Mouse (Mus musculus): Measurements from ENCODE around the gene Inpp1. TPM values are rescaled to one million over a fixed set of nuclear protein-coding genes. Genes with fewer than 3 reads are reported as not detected.

The Inpp1 gene
- polyA plus RNA-seq, 1 experiment from 2014 or later: 16.0 TPM

DNA sequence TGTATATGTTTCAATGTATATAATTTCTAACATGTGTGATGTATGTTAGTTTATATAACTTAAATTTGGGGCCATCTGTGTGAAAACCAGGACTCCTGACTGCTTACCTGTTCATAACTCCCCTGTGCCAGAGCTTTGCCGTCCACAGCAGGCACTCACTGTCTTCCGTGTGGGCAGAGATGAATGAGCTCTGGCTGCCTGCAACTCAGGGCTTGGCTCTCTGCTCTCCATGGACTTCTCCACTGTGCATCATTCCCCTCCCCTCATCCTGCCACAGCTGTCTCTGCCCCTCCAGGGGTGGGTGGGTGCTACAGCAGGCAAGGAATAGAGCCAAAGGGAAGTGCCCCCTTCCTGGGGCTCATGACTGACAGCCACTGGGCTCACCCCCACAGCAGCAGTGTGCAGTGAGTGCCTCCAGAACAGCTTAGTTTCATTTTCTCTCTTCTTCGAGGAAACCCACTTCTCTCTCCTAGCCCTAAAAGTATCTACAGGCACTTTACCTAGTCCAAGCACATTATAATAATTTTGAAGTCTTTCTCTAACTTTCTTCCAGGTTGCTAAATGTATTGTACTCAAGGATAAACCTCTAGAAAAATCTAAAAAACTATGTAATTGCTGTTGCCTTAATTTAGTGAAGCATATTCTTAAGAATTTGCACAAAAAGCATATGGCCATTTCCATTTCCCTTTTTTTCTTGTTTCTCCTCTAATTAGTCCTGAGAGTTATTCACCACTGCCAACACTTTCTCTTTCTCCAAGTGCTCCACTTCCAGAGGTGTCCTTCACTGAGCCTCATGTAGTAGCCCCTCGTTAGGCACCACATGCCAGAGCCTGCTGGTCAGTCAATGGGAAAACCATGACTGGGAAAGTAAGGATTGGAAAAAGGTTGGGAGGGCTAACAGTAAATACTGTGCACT is 53.3 kb downstream of the Inpp1 start:
- WGBS: 60% methylated on average over 4 of the region's 4 CpGs
- no peak overlapping the region for H3K9ac ChIP-seq (ENCODE audit: low read length)

DNA sequence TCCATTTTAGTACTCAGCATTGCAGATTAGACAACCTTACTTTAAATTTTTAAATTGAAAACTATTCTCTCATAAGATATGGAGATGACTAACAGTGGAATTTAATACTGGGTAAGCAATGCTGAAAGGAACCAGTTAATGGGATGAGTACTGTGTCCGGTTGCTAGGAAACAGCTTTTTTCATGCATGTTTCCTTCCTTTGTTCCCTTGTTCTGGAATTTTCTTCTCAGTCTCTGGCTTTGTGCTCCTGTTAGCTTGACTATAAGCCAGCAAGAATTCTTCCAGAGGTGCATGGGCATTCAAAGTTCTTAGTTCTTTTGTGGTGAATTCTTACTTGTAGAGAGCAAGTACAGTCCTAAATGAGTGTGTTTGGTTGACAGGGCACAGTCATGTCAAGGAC is 59.3 kb downstream of the Inpp1 start:
- no peaks in the 10 kb centered on the region for H3K9me3 ChIP-seq (ENCODE audit: control insufficient read depth, low read length)
- no peaks in the 10 kb centered on the region for H3K4me1 ChIP-seq (ENCODE audit: control insufficient read depth, insufficient read depth, low read length)
- H3K27me3 ChIP-seq (ENCODE audit: control insufficient read depth, insufficient read depth, low read length): no peaks in the 10 kb centered on the region
- no peaks in the 10 kb centered on the region for H3K36me3 ChIP-seq (ENCODE audit: control insufficient read depth, insufficient read depth, low read length)
- H3K4me3 ChIP-seq (ENCODE audit: low read depth, low read length): no peak overlapping the region
- WGBS: 91% methylated on average over 1 of the region's 1 CpGs
- H3K4me2 ChIP-seq (ENCODE audit: low read depth, severe bottlenecking): no peak overlapping the region
- DNase-seq (ENCODE audit: low spot score) (no peak), ATAC-seq (ENCODE audit: insufficient number of reproducible peaks, low FRiP score, low TSS enrichment, low read depth) (no peak)
- no peak overlapping the region for H3K9ac ChIP-seq (ENCODE audit: low read length)
- H3K27ac ChIP-seq (replicated peaks; ENCODE audit: low read depth, low read length): no peak overlapping the region

More for the DNA sequence above, 53.3 kb downstream of the Inpp1 start:
- Histone ChIP-seq H3K9me3 (ENCODE audit: control insufficient read depth, low read length) (no peaks in the 10 kb centered on the region), H3K4me2 (ENCODE audit: low read depth, severe bottlenecking) (no peak overlapping the region), H3K27me3 (ENCODE audit: control insufficient read depth, insufficient read depth, low read length) (no peaks in the 10 kb centered on the region), H3K4me3 (ENCODE audit: low read depth, low read length) (no peak overlapping the region), H3K36me3 (ENCODE audit: control insufficient read depth, insufficient read depth, low read length) (no peaks in the 10 kb centered on the region), H3K4me1 (ENCODE audit: control insufficient read depth, insufficient read depth, low read length) (no peaks in the 10 kb centered on the region), H3K27ac (replicated peaks; ENCODE audit: low read depth, low read length) (no peak overlapping the region)
- ATAC-seq (ENCODE audit: insufficient number of reproducible peaks, low FRiP score, low TSS enrichment, low read depth) (no peak), DNase-seq (ENCODE audit: low spot score) (no peak)

DNA sequence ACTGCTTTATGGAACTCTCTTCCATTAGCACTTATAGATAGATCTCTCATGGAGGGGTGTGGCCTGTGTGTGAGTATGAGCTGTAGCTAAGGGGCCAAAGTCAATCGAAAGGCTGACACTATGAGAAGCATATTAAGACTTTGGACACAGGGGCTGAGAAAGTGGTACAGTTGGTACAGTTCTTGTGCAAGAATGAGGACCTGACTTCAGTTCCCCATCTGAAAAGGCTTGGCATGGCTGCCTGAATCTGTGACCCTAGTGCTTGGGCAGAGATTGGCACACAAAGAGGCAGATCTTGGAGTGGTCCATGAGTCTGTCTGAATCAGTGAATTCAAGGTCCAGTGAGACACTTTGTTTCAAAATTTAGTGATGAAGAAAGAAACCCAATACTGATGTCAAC is 63.2 kb downstream of the Inpp1 start:
- H3K4me1 ChIP-seq (ENCODE audit: control insufficient read depth, insufficient read depth, low read length): no peaks in the 10 kb centered on the region
- ATAC-seq (ENCODE audit: insufficient number of reproducible peaks, low FRiP score, low TSS enrichment, low read depth) (no peak), DNase-seq (ENCODE audit: low spot score) (no peak)
- no peaks in the 10 kb centered on the region for H3K36me3 ChIP-seq (ENCODE audit: control insufficient read depth, insufficient read depth, low read length)
- H3K27me3 ChIP-seq (ENCODE audit: control insufficient read depth, insufficient read depth, low read length): no peaks in the 10 kb centered on the region
- H3K9me3 ChIP-seq (ENCODE audit: control insufficient read depth, low read length): no peaks in the 10 kb centered on the region
- H3K9ac ChIP-seq (ENCODE audit: low read length): no peak overlapping the region
- H3K4me3 ChIP-seq (ENCODE audit: low read depth, low read length): no peak overlapping the region
- H3K27ac ChIP-seq (replicated peaks; ENCODE audit: low read depth, low read length): no peak overlapping the region
- WGBS: 96% methylated on average over 1 of the region's 1 CpGs
- no peak overlapping the region for H3K4me2 ChIP-seq (ENCODE audit: low read depth, severe bottlenecking)

DNA sequence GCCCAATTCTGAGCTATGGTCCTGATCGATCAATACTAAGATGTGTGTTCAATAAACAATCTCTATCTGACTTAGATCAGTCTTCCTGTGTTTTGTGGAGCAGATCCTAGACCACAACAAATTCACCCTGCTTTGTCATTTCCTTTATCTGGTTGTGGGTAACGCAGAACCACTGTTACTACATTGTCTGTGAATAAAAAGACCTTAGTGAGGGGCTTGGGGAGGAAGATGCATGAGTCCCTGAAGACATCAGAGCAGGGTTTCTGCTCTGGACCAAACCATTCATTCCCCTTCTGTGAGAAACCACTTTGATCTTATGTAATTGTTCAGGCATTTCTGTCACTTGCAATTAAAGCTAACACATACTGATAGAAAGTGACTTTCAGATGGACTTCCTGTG is 63.7 kb downstream of the Inpp1 start:
- ATAC-seq (ENCODE audit: insufficient number of reproducible peaks, low FRiP score, low TSS enrichment, low read depth) (no peak), DNase-seq (ENCODE audit: low spot score) (no peak)
- Histone ChIP-seq H3K4me2 (ENCODE audit: low read depth, severe bottlenecking) (no peak overlapping the region), H3K4me3 (ENCODE audit: low read depth, low read length) (no peak overlapping the region), H3K9ac (ENCODE audit: low read length) (no peak overlapping the region), H3K9me3 (ENCODE audit: control insufficient read depth, low read length) (no peaks in the 10 kb centered on the region), H3K36me3 (ENCODE audit: control insufficient read depth, insufficient read depth, low read length) (no peaks in the 10 kb centered on the region), H3K27me3 (ENCODE audit: control insufficient read depth, insufficient read depth, low read length) (no peaks in the 10 kb centered on the region), H3K27ac (replicated peaks; ENCODE audit: low read depth, low read length) (no peak overlapping the region), H3K4me1 (ENCODE audit: control insufficient read depth, insufficient read depth, low read length) (no peaks in the 10 kb centered on the region)
- WGBS: 92% methylated on average over 2 of the region's 2 CpGs

DNA sequence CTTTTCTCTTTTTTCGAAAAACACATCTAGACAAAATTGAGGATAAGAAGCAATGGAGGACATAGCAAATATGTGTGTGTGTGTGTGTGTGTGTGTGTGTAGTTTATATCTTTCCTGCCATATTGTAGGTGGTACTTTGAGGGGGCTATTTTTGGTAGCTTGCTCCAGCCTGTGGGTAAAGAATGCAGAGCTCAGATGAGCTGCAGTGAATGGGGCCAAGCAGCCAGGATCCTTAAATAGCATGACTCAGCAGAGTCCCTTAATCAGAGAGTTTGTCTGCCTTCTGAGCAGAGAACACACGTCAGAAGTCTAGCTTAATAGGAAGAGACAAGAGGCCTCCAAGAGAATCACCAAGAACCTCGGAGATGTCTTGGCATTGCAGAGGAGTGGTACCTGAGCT is 64.8 kb downstream of the Inpp1 start:
- no peak for DNase-seq (ENCODE audit: low spot score)
- Histone ChIP-seq H3K9me3 (ENCODE audit: control insufficient read depth, low read length) (no peaks in the 10 kb centered on the region), H3K4me2 (ENCODE audit: low read depth, severe bottlenecking) (no peak overlapping the region), H3K4me3 (ENCODE audit: low read depth, low read length) (no peak overlapping the region), H3K27ac (replicated peaks; ENCODE audit: low read depth, low read length) (no peak overlapping the region), H3K27me3 (ENCODE audit: control insufficient read depth, insufficient read depth, low read length) (no peaks in the 10 kb centered on the region), H3K9ac (ENCODE audit: low read length) (no peak overlapping the region), H3K4me1 (ENCODE audit: control insufficient read depth, insufficient read depth, low read length) (no peaks in the 10 kb centered on the region), H3K36me3 (ENCODE audit: control insufficient read depth, insufficient read depth, low read length) (no peaks in the 10 kb centered on the region)
- WGBS: 78% methylated on average over 3 of the region's 3 CpGs
- ATAC-seq (ENCODE audit: insufficient number of reproducible peaks, low FRiP score, low TSS enrichment, low read depth): no peak

DNA sequence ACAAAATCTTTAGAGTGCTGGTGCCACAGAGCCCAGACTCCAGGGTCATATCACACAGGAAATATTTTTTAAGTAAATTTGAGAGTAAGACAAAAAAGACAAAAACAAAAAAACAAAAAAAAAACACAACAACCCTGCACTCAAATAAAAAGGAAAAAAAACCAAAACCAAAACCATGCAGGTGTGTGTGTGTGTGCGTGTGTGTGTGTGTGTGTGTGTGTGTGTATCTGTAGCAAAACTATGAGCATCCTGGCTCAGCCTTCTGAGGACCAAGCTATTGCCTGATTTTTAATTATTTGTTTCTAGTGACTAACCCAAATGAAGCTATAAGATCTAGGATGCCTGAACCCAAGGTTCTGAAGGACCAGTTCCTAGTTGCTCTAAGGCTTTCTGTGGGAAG is 65.9 kb downstream of the Inpp1 start:
- Histone ChIP-seq H3K4me3 (ENCODE audit: low read depth, low read length) (no peak overlapping the region), H3K27me3 (ENCODE audit: control insufficient read depth, insufficient read depth, low read length) (no peaks in the 10 kb centered on the region), H3K36me3 (ENCODE audit: control insufficient read depth, insufficient read depth, low read length) (no peaks in the 10 kb centered on the region), H3K27ac (replicated peaks; ENCODE audit: low read depth, low read length) (no peak overlapping the region), H3K4me2 (ENCODE audit: low read depth, severe bottlenecking) (no peak overlapping the region), H3K9me3 (ENCODE audit: control insufficient read depth, low read length) (no peaks in the 10 kb centered on the region), H3K9ac (ENCODE audit: low read length) (no peak overlapping the region), H3K4me1 (ENCODE audit: control insufficient read depth, insufficient read depth, low read length) (no peaks in the 10 kb centered on the region)
- DNase-seq (ENCODE audit: low spot score) (no peak), ATAC-seq (ENCODE audit: insufficient number of reproducible peaks, low FRiP score, low TSS enrichment, low read depth) (no peak)
- 84% methylated on average over 1 of the region's 1 CpGs for WGBS

DNA sequence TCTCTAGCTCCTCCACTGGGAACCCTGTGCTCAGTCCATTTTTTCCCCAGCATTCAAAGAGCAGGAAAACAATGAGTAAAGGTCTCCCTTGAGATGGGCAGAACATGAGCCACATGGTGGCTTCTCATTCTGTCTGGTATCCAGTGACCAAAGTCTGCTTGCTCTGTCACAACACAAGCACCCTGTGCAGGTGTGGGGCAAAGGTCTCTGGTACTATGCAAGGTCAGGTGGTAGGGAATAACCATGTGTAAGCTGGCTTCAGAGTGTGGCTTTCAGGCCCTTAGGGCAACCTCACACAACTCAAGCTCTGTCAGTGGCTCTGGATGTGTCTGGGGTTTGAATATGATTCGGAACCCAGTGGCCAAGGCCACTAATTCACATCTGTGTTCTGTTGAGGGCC is 67.5 kb downstream of the Inpp1 start:
- no peak overlapping the region for H3K27ac ChIP-seq (replicated peaks; ENCODE audit: low read depth, low read length)
- 92% methylated on average over 1 of the region's 1 CpGs for WGBS
- no peak for ATAC-seq (ENCODE audit: insufficient number of reproducible peaks, low FRiP score, low TSS enrichment, low read depth)
- H3K4me2 ChIP-seq (ENCODE audit: low read depth, severe bottlenecking): no peak overlapping the region
- no peak for DNase-seq (ENCODE audit: low spot score)
- H3K9ac ChIP-seq (ENCODE audit: low read length): no peak overlapping the region
- no peaks in the 10 kb centered on the region for H3K4me1 ChIP-seq (ENCODE audit: control insufficient read depth, insufficient read depth, low read length)
- H3K36me3 ChIP-seq (ENCODE audit: control insufficient read depth, insufficient read depth, low read length): no peaks in the 10 kb centered on the region
- H3K27me3 ChIP-seq (ENCODE audit: control insufficient read depth, insufficient read depth, low read length): no peaks in the 10 kb centered on the region
- H3K4me3 ChIP-seq (ENCODE audit: low read depth, low read length): no peak overlapping the region
- H3K9me3 ChIP-seq (ENCODE audit: control insufficient read depth, low read length): no peaks in the 10 kb centered on the region

DNA sequence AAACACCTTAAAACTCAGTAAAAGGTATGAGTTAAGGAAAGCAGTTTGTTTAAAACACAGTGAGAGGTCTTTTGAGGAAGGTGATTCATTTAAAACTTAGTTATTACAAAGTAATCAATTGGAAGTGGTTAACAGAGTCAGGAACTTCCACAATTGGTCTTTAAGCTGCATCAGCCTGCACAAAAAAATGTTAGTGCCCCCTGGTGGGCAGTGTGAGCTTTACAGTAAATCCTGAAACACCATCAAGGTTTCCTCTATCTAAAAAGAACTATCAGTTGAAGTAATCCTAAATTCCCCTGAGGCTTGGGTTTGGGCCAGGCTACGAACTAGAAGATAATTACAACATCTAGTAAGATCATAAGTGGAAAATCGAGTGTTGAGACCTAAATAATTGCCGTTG is 69.2 kb downstream of the Inpp1 start:
- no peaks in the 10 kb centered on the region for H3K4me1 ChIP-seq (ENCODE audit: control insufficient read depth, insufficient read depth, low read length)
- no peaks in the 10 kb centered on the region for H3K9me3 ChIP-seq (ENCODE audit: control insufficient read depth, low read length)
- no peak overlapping the region for H3K9ac ChIP-seq (ENCODE audit: low read length)
- H3K27me3 ChIP-seq (ENCODE audit: control insufficient read depth, insufficient read depth, low read length): no peaks in the 10 kb centered on the region
- H3K4me2 ChIP-seq (ENCODE audit: low read depth, severe bottlenecking): no peak overlapping the region
- 24% methylated on average over 3 of the region's 3 CpGs for WGBS
- H3K36me3 ChIP-seq (ENCODE audit: control insufficient read depth, insufficient read depth, low read length): no peaks in the 10 kb centered on the region
- ATAC-seq (ENCODE audit: insufficient number of reproducible peaks, low FRiP score, low TSS enrichment, low read depth) (no peak), DNase-seq (ENCODE audit: low spot score) (peak; percentile 76)
- no peak overlapping the region for H3K4me3 ChIP-seq (ENCODE audit: low read depth, low read length)
- no peak overlapping the region for H3K27ac ChIP-seq (replicated peaks; ENCODE audit: low read depth, low read length)

DNA sequence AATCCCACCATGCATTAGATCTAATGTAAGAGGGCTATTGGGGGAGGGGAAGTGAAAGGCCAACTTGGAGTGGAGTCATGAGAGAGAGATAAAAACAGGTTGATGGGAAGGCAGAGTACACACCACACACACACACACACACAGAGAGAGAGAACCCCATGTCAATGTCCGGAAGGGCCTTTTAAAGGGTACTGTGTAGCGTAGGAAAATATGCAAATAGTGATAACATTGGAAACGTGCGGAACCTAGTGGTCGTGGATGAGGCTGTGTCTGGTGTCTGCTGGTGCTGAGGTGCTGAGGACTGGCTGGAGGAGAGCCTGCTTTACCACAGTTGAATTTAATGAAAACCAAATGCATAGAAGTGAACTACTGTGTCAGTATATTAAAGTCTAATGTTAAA is 74.9 kb downstream of the Inpp1 start:
- ATAC-seq (ENCODE audit: insufficient number of reproducible peaks, low FRiP score, low TSS enrichment, low read depth) (no peak), DNase-seq (ENCODE audit: low spot score) (no peak)
- Histone ChIP-seq H3K9me3 (ENCODE audit: control insufficient read depth, low read length) (no peaks in the 10 kb centered on the region), H3K9ac (ENCODE audit: low read length) (no peak overlapping the region), H3K36me3 (ENCODE audit: control insufficient read depth, insufficient read depth, low read length) (no peaks in the 10 kb centered on the region), H3K4me2 (ENCODE audit: low read depth, severe bottlenecking) (no peak overlapping the region), H3K27ac (replicated peaks; ENCODE audit: low read depth, low read length) (no peak overlapping the region), H3K27me3 (ENCODE audit: control insufficient read depth, insufficient read depth, low read length) (no peaks in the 10 kb centered on the region), H3K4me3 (ENCODE audit: low read depth, low read length) (no peak overlapping the region), H3K4me1 (ENCODE audit: control insufficient read depth, insufficient read depth, low read length) (no peaks in the 10 kb centered on the region)
- WGBS: 81% methylated on average over 5 of the region's 5 CpGs

Measured in limb, embryonic 11.5 days (tissue).